Mouse (Mus musculus) brain, embryonic 18.5 days (tissue): ENCODE results near the gene Mycbp2.

Experiments used
- DNase-seq: peaks from one replicate; pipeline ENCODE4 v3.0.0-alpha.2; 2012; ENCODE audit warnings: low read depth, low spot score

The Mycbp2 gene

DNA sequence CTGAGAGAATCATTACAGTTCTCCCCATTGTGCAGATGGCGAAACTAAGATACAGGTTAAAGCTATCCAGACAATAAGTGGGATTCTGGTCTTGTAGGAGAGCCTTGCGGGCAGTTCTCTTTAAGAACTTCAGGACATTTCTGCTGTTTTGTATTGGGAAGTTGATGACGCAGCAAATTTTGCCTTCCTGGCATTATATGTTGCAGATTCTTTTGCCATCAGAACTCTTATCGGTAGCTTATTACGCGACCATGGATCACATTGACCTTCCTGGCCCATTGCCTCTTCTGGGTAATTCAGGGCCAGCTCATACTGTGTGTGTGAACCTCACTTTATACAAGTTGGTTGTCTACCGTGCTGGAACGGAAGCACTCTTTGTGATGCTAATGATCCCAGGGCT is 272.8 kb downstream of the Mycbp2 start:
- DNase-seq: no peak

DNA sequence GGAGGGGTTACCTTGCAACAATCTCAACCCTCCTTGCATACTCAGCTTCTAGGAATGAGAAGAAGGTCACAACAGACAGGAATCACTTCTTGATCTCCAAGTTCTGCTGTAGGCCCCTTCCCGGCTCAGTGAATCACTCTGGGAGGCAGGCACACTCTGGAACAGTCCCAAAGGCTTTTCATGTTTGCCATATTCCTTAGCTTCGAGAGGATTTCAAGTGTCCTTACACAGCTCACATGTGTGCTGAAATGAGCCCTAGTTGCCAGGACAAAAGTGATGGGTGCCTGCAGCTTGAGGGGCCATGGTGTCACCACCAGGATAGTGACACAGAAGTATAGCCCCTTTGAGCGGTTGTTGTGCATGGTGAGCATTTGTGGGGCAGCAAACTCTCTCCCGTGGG is 273.9 kb downstream of the Mycbp2 start:
- DNase-seq: no peak

DNA sequence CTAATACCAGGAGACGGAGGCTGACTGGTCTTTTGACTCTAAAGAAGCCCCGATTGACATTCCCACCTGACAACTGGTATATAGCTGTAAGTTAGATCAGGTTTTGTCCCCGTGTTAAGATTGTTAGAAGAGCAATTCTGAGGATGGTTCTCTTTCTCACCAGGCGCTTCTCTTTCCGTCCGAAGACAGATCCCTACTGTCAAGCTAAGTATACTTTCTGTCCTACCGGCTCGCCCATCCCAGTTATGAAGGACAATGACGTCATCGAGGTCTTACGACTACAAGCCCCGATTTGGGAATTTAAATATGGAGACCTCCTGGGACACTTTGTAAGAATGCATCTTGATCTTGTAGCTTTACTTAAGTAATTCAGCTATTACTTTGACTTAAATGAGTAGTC is 275.1 kb downstream of the Mycbp2 start:
- no peak for DNase-seq

DNA sequence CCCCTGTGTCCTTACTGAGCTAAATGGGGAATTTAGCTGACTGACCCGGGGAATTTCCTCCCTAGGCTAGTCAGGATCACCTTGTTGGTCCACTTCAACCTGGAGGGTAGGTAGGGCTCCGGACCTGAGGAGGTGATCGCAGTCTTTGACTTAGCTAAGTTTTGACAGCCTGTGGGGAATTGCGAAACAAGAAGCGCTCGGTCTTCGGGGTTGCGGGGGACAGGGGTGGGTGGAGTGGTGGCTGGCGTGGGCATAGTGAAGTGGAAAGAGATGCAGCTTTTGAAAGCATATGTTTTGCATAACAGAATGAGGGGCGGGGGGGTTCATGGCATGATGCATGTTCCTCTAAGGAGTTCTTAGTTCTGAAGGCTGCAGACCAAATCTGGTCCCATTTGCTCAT is 275.8 kb downstream of the Mycbp2 start:
- DNase-seq: no peak

DNA sequence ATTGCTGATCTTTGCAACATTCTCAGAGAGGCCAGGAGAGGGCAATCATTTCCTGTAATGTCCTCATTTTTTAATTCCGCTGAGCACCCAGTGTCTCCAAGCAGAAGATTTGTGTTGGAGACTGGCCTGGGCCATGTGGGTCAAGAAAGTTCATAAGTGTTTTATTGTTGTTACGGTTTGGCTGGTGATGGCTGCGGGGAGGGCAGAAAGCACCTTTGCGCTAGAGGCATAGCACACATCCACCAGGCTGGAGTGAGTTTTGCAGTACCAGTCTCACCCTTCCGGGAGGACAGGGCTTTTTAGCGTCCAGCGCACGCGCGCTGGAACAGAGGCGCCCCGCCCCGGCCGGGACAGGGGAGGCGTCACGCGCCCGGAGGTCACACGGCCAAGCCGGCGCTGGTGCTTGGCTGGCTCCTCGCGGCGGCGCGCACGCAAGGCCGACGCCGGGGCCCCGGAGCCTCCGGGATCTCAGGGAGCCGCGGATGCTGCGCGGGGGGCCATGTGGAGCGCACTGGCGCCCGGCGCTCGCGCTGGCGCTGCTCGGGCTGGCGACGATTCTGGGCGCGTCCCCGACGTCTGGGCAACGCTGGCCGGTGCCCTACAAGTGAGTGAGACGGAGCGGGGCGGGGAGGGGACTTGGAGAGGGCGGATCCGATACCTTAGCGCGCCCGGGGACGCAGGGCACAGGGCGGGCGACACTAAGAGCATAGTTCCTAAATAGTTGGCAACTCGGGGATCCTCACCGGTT is 276.6 kb downstream of the Mycbp2 start, which contains the start of gene Cln5:
Gene Cln5 (plus strand): TSS at position 353 of the 748 bp plus-strand sequence.
- peak; percentile 72 for DNase-seq

DNA sequence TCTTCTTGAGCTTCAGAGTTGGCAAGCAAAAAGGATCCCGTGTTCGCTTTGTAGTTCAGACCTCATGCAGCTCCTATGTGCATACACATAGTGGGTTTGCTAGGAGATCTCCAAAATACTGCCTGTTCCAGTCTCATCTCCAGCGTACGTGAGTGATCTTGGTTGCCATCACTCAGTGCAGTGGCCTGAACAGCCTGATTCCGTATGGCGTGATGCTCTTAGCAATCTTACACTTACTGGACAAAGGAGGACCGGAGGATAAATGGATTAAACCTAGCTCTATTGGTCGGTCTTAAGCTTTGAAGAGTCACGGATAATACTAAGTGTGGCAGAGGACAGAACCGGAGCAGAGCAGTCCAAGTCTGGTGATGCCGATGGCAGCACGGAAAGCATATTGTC is 277.1 kb downstream of the Mycbp2 start:
- no peak for DNase-seq

DNA sequence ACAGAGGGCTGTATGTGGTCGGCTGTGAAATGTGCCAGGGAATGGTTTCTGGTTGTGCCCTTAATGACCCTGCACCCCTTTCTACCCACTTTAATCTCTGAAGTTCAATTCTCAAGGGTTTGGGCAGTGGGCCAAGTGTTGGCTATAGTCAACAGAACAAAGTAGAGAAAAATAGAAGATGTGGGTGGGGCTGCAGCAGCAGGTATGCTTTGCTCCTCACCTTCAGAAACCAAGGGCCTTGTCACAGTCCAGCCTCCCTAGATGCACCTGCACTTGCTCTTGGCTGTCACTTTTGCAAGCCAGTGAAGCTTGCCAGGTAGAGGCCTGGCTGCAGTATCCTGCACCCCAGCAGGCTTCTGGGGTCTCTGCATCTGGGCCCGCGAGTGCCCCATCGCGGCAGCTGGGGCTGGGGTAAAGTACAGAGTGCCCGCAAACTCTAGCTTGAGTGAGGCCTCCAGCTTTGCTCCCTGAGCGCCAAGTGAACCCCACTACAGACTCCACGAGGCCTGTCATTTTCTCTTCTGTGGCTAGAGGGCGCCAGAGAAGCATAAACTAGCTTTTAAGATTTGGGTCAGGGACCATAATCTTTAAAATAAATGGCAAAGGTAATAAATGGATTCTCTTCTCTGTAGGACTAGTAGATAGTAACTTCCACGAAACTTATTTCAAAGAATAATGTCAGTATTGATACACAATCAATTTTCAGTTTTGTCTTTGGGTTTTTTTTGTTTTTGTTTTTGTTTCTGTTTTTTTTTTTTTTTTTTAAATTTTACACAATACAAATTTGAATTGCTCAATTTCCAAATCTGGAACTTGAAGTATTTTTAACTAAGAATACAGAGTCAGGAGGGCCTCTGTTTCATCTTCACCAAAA is 281.1 kb downstream of the Mycbp2 start:
- DNase-seq: no peak
